Mouse (Mus musculus) spleen, postnatal 36 days (tissue): ENCODE results near the gene Rnf44.

Experiments used
- DNase-seq, 2 experiments: peaks; one replicate each; pipeline ENCODE4 v3.0.0; 2022; ENCODE audit warnings: low spot score in 2 of 2, mixed read lengths in 1 of 2

Gene Rnf44

GRCm38 (mm10) chr13:54686139-54687053 lies 7.3 kb downstream of the Rnf44 start:
- DNase-seq: no peak

GRCm38 (mm10) chr13:54685174-54685573 lies 8.5 kb downstream of the Rnf44 start:
- DNase-seq: no peak

GRCm38 (mm10) chr13:54684140-54684896 lies 9.4 kb downstream of the Rnf44 start:
- no peak for DNase-seq

GRCm38 (mm10) chr13:54683301-54683700 lies 10.4 kb downstream of the Rnf44 start:
- DNase-seq: no peak

GRCm38 (mm10) chr13:54681291-54681690 lies 12.4 kb downstream of the Rnf44 start:
- no peak for DNase-seq

GRCm38 (mm10) chr13:54680184-54680853 lies 13.4 kb downstream of the Rnf44 start:
- DNase-seq: peak; percentile 54 to 70

- DNase-seq: no peak
Measured at GRCm38 (mm10) chr13:54678263-54678662, 15.4 kb downstream of the Rnf44 start.

- no peak for DNase-seq
Measured at GRCm38 (mm10) chr13:54675895-54676590, 17.7 kb downstream of the Rnf44 start.

- DNase-seq: no peak
Measured at GRCm38 (mm10) chr13:54670491-54670890, 23.2 kb downstream of the Rnf44 start.

GRCm38 (mm10) chr13:54665062-54665461 lies 28.6 kb downstream of the Rnf44 start:
- DNase-seq: no peak

- DNase-seq: no peak
Measured at GRCm38 (mm10) chr13:54664509-54664908, 29.2 kb downstream of the Rnf44 start.

GRCm38 (mm10) chr13:54663999-54664398 lies 29.7 kb downstream of the Rnf44 start:
- no peak for DNase-seq

- no peak for DNase-seq
Measured at GRCm38 (mm10) chr13:54661358-54661757, 32.3 kb downstream of the Rnf44 start.

- no peak for DNase-seq
Measured at GRCm38 (mm10) chr13:54660877-54661276, 32.8 kb downstream of the Rnf44 start.

GRCm38 (mm10) chr13:54650461-54650860 lies 43.2 kb downstream of the Rnf44 start:
- DNase-seq: no peak

GRCm38 (mm10) chr13:54635011-54635410 lies 58.7 kb downstream of the Rnf44 start:
- no peak for DNase-seq

GRCm38 (mm10) chr13:54632731-54633277 lies 60.9 kb downstream of the Rnf44 start:
- no peak for DNase-seq
